Mouse (Mus musculus): ENCODE measurements around the gene C130026I21Rik. TPM values are rescaled to one million over a fixed set of nuclear protein-coding genes. Genes with fewer than 3 reads are reported as not detected.
"Not testable (repeated sequence)": the region's sequence is repeated elsewhere in the genome, so short reads cannot be mapped to it uniquely, and the experiment has no call there.

Gene C130026I21Rik
- polyA plus RNA-seq, 1 experiment from 2014 or later: 1.8 TPM

GRCm38 (mm10) chr1:85121841-85122240 lies 148.5 kb downstream of the C130026I21Rik start:
- DNase-seq (ENCODE audit: low spot score): not testable (repeated sequence)

- not testable (repeated sequence) for DNase-seq (ENCODE audit: low spot score)
These were observed 152.0 kb downstream of the C130026I21Rik start for GRCm38 (mm10) chr1:85118341-85118740.

- DNase-seq (ENCODE audit: low spot score): not testable (repeated sequence)
These were observed 152.8 kb downstream of the C130026I21Rik start for GRCm38 (mm10) chr1:85117537-85117936.

DNA sequence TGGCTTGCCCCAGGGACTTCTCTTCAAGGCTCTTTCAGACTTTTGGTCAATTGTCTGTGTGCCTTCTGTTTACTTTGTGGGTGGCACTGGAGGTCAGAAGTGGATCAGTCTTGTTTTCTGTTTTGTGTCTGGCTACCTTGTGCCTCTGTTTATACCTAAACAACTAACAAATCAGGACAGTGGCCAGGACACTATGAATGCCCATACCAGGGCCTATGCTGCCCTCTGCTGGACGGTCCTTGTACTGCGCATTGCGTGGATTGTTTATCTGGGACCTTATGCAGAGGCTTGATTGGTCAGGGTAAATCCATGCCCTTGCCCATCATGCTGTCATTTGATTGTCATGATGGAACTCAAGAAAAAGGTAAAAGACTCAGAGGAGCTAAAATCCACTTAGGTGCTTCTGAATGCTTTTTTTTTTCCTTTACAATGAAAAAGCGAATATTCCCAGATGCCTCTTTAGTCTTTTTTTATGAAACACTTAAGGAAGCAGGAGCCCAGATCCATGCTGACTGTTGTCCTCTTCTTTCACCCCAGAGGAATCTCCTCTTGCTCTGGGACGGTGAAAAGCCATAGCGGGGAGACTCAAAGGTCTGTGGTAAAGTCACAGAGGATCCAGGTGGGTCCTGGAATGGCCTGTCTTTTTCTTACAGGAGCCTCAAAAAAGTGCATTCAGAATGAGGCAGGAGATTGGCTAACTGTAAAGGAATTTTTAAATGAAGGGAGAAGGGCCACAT lies 155.5 kb downstream of the C130026I21Rik start:
- DNase-seq (ENCODE audit: low spot score): not testable (repeated sequence)

GRCm38 (mm10) chr1:85114078-85114477 lies 156.3 kb downstream of the C130026I21Rik start:
- not testable (repeated sequence) for DNase-seq (ENCODE audit: low spot score)

DNA sequence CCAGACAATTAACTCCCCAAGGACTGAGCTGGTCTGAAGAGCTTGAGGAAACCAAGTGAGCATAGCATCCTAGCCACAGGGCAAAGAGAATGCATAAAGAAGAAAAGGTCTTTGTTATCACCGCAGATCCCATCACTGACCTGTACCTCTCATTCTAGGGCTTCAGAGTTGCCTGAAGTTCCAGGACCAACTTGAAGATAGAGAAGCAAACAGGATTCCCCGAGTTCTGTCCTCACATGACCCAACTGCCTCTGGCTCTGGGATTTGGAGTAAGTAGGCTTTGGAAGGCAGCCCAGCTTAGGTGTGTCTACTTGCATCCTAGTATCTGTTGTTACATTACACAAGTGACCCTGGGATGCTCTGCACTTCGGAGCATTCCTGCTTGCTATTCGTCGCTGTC lies 157.5 kb downstream of the C130026I21Rik start:
- not testable (repeated sequence) for DNase-seq (ENCODE audit: low spot score)

DNA sequence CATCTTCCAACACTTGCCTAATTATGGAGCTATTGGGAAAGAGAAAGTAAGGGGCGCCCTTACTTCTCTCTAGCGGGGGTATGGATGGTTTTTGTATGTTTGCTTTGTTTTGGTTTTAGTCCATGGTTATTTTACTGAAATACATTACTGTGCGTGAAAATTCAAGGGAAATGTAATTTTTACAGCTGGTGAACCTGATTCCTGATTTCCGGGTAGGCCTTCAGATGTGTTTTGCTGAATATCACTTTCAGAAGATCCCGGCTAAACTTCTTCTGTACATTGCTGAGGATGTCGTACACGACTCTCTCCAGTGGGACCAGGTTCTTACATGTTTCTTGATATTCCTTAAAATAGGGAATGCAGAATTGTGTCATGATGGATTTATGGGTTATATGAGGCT lies 158.1 kb downstream of the C130026I21Rik start:
- DNase-seq (ENCODE audit: low spot score): not testable (repeated sequence)

GRCm38 (mm10) chr1:85111572-85111971 lies 158.8 kb downstream of the C130026I21Rik start:
- not testable (repeated sequence) for DNase-seq (ENCODE audit: low spot score)

DNA sequence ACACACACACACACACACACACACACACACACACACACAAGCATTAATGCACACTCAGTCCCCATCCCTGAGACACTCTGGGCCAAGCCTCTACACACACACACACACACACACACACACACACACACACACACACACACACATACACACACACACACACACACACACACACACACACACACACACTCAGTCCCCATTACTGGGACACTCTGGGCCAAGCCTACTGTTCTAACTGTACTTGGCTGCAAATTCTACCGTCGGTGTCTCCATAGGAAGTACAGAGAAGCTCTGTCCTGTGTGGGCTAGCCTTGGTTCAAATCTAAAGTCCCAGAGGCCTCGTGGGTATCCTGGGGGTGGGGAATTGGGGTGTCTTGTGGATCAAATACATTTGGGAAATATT lies 159.5 kb downstream of the C130026I21Rik start:
- DNase-seq (ENCODE audit: low spot score): not testable (repeated sequence)

GRCm38 (mm10) chr1:85109753-85110152 lies 160.6 kb downstream of the C130026I21Rik start, which contains the start of gene A530032D15Rik:
Gene A530032D15Rik (minus strand): TSS chr1:85109853.
- DNase-seq (ENCODE audit: low spot score): not testable (repeated sequence)

DNA sequence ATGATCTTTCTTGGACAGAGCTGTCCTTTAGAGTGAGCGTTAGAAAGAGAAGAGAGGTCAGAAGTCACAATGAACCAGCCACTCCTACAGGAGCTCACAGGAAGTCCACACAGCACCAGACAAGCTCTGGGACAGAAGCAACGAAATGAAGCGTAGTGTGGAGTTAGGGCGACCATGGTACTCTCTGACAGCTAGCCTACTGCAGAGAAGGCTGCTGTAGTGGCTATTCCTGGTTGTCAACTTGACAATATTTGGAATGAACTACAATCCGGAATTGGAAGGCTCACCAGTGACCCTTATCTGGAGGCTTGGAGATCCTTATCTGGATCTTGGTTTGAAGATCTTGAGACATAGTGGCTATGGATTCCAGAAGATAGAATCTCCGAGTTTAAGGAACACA lies 164.4 kb downstream of the C130026I21Rik start:
- DNase-seq (ENCODE audit: low spot score): not testable (repeated sequence)

DNA sequence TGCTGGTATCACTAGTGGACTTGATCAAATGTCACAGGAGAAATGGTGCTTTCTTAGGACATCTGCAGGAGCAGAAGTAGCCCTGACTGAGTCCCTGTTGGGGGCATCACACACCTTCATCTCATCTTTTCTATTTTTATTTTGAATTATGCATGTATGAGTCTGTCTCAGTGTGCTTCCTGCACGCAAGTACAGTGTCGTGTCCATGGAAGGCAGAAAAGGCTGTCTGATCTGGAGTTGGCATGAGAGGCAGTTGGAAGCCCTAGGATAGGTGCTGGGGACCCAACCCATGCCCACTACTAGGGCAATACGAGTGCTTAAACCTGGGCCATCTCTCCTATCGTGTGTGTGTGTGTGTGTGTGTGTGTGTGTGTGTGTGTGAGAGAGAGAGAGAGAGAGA lies 165.0 kb downstream of the C130026I21Rik start:
- not testable (repeated sequence) for DNase-seq (ENCODE audit: low spot score)

GRCm38 (mm10) chr1:85101754-85102153 lies 168.6 kb downstream of the C130026I21Rik start:
- not testable (repeated sequence) for DNase-seq (ENCODE audit: low spot score)

- not testable (repeated sequence) for DNase-seq (ENCODE audit: low spot score)
These were observed 170.5 kb downstream of the C130026I21Rik start, which contains the start of gene Gm10553 for GRCm38 (mm10) chr1:85099864-85100263. Gene Gm10553 (plus strand): TSS chr1:85100164.

DNA sequence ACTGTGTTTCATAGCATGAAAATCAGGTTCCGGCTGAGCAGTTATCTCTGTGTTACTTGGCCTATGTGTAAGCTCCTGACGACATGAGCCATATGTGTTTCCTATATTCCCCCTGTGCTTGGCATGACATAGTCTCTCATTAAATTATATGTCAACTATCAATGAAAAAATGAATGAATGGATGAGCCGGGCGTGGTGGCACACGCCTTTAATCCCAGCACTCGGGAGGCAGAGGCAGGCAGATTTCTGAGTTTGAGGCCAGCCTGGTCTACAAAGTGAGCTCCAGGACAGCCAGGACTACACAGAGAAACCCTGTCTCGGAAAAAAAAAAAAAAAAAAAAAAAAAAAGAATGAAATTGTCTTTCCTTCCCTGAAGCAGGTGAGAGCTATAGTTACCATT lies 171.3 kb downstream of the C130026I21Rik start:
- DNase-seq (ENCODE audit: low spot score): not testable (repeated sequence)

GRCm38 (mm10) chr1:85093011-85093572 lies 177.3 kb downstream of the C130026I21Rik start:
- not testable (repeated sequence) for DNase-seq (ENCODE audit: low spot score)

- DNase-seq (ENCODE audit: low spot score): not testable (repeated sequence)
These were observed 178.2 kb downstream of the C130026I21Rik start for GRCm38 (mm10) chr1:85092169-85092568.

GRCm38 (mm10) chr1:85086211-85086610 lies 184.2 kb downstream of the C130026I21Rik start:
- DNase-seq (ENCODE audit: low spot score): not testable (repeated sequence)

DNA sequence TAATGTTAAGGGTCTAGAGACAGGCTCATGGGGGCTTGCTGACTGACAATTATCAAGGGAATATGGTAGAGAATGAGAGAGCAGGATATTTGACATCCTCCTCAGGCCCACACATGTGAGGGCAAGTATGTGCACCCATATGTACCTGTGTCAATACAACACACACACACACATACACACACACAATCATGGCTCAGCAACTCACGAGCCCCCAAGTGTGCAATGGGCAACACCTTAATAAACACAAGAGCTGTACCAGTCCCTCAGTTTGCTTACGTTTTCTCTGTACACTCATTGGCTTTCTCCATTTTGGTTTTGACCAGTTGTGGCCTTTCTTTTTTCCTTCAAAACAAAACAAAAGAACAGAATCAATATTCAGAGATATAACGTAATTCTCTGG lies 185.6 kb downstream of the C130026I21Rik start:
- not testable (repeated sequence) for DNase-seq (ENCODE audit: low spot score)

GRCm38 (mm10) chr1:85073099-85073498 lies 197.3 kb downstream of the C130026I21Rik start:
- DNase-seq (ENCODE audit: low spot score): not testable (repeated sequence)

DNA sequence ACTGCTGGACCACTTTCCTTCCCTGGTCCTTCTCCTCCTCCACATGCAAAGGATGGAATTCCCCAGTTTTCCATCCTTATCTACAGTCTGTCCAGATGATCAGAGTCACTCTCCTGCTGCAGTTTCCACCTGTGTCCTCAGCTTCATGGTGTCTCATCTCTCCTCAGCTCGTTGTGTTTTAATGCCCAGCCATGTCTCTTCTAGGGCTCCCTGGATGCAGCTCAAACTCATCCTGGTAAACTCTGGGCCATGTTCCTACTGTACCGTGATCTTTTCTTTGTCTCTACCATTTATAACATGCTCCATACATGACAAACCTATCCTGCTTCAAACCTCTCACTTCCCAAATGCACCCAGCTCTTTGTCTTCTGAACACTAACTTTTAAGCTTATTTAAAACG lies 198.7 kb downstream of the C130026I21Rik start:
- not testable (repeated sequence) for DNase-seq (ENCODE audit: low spot score)

GRCm38 (mm10) chr1:85035801-85036200 lies 234.6 kb downstream of the C130026I21Rik start:
- DNase-seq (ENCODE audit: low spot score): not testable (repeated sequence)

Data from thymus, postnatal 0 days (tissue).